Mouse (Mus musculus) heart, embryonic 14.5 days (tissue): ENCODE data around the gene Gm4131. TPM values are rescaled to one million over a fixed set of nuclear protein-coding genes. Genes with fewer than 3 reads are reported as not detected.

Source experiments
- ATAC-seq: fragments of 200-750 bp; cut with Nextera tagmentation; 2 replicates; pipeline ENCODE4 v1.8.0; 2017; ENCODE audit warnings: low read depth, moderate TSS enrichment; ENCODE audit not compliant: insufficient number of reproducible peaks, insufficient read depth, low FRiP score
- H3K27ac ChIP-seq, 2 experiments: fragments of 200-500 bp in 1 of 2; fragments of 300-500 bp in 1 of 2; sonication (generic) in 1 of 2; replicated peaks in 1 of 2; 2 replicates each; pipeline ENCODE4 v1.5.1; 2012 to 2014; ENCODE audit warnings: low read depth in 2 of 2, low read length in 2 of 2, control low read depth in 1 of 2, mild to moderate bottlenecking in 1 of 2, mixed read lengths in 1 of 2; ENCODE audit not compliant: control insufficient read depth in 1 of 2, insufficient read depth in 1 of 2
- H3K27me3 ChIP-seq: fragments of 300-500 bp; sonication (generic); 2 replicates; pipeline ENCODE4 v1.6.1; 2014; ENCODE audit warnings: mild to moderate bottlenecking, low read length, control low read depth; ENCODE audit not compliant: control insufficient read depth, insufficient read depth
- H3K36me3 ChIP-seq: fragments of 300-500 bp; sonication (generic); 2 replicates; pipeline ENCODE4 v1.6.1; 2014; ENCODE audit warnings: mild to moderate bottlenecking, control low read depth, low read length, mixed read lengths; ENCODE audit not compliant: control insufficient read depth, insufficient read depth
- H3K4me1 ChIP-seq, 2 experiments: fragments of 200-500 bp in 1 of 2; fragments of 300-500 bp in 1 of 2; sonication (generic) in 1 of 2; 2 replicates each; pipeline ENCODE4 v1.6.1; 2012 to 2014; ENCODE audit warnings: low read length in 2 of 2, control low read depth in 1 of 2, mixed read lengths in 1 of 2; ENCODE audit not compliant: control insufficient read depth in 2 of 2, insufficient read depth in 2 of 2
- H3K4me2 ChIP-seq: fragments of 300-500 bp; sonication (generic); 2 replicates; pipeline ENCODE4 v1.6.1; 2014; ENCODE audit warnings: mild to moderate bottlenecking, low read length
- H3K4me3 ChIP-seq, 2 experiments: fragments of 200-500 bp in 1 of 2; fragments of 300-500 bp in 1 of 2; sonication (generic) in 1 of 2; 2 replicates each; pipeline ENCODE4 v1.5.1; 2012 to 2014; ENCODE audit warnings: low read length in 2 of 2, mild to moderate bottlenecking in 2 of 2, control low read depth in 1 of 2, low read depth in 1 of 2, moderate library complexity in 1 of 2; ENCODE audit not compliant: control insufficient read depth in 1 of 2, insufficient read depth in 1 of 2
- H3K9ac ChIP-seq: fragments of 300-500 bp; sonication (generic); 2 replicates; pipeline ENCODE4 v1.6.1; 2014; ENCODE audit warnings: mild to moderate bottlenecking, low read length
- H3K9me3 ChIP-seq: fragments of 300-500 bp; sonication (generic); 2 replicates; pipeline ENCODE4 v1.6.1; 2016; ENCODE audit warnings: low read length, control low read depth; ENCODE audit not compliant: control insufficient read depth
- WGBS: fragments of 180-500 bp; shearing (Covaris S2); extraction: QIAGEN DNeasy Blood & Tissue Kit; methylation state at CpG from one replicate; pipeline ENCODE4 v1.1.7; 2014; 5-methylcytosine and 5-hydroxymethylcytosine counted together
- polyA plus RNA-seq: library from polyadenylated mRNA; unstranded; fragments of >200 nt; fragmentation: Nextera tagmentation; extraction: Ambion mirVana; gene quantifications from 2 replicates; pipeline ENCODE4 v1.2.1, GENCODE M21; 2014

Gm4131 gene
- polyA plus RNA-seq, 1 experiment from 2014 or later = not detected

- H3K4me3 ChIP-seq = peak overlapping the region in 1 of 2 experiments; percentile 18; a peak in 1 of 4 replicates
- no peaks in the 10 kb centered on the region for H3K9me3 ChIP-seq
- ATAC-seq = peak; percentile 69; the same call in 1 of the 2 replicates
- H3K4me1 ChIP-seq = peaks cover 8 to 11% of the 10 kb centered on the region in 2 experiments
- H3K4me2 ChIP-seq = peak overlapping the region; percentile 55
- H3K27ac ChIP-seq = no peak overlapping the region
- WGBS = 17% methylated on average over 22 of the region's 22 CpGs
- no peaks in the 10 kb centered on the region for H3K27me3 ChIP-seq
- no peaks in the 10 kb centered on the region for H3K36me3 ChIP-seq
- H3K9ac ChIP-seq = peak overlapping the region; percentile 34; the same call in 1 of the 2 replicates
Measured at GRCm38 (mm10) chr14:62457420-62458181, 109.1 kb downstream of the Gm4131 start.

GRCm38 (mm10) chr14:62456239-62456747 is 110.4 kb downstream of the Gm4131 start, which contains the start of gene Gucy1b2:
TSS of gene Gucy1b2 (minus strand) at chr14:62456289.
- H3K4me2 ChIP-seq = peak within 1 kb of the TSS; percentile 55
- no peaks in the 10 kb centered on the region for H3K36me3 ChIP-seq
- no peak for ATAC-seq
- peaks cover 8 to 11% of the 10 kb centered on the region in 2 experiments for H3K4me1 ChIP-seq
- no peaks in the 10 kb centered on the region for H3K27me3 ChIP-seq
- no peaks in the 10 kb centered on the region for H3K9me3 ChIP-seq
- peak within 1 kb of the TSS in 1 of 2 experiments; percentile 19; a peak in 1 of 4 replicates for H3K27ac ChIP-seq
- H3K4me3 ChIP-seq = no peak within 1 kb of the TSS
- peak within 1 kb of the TSS; percentile 34; the same call in 1 of the 2 replicates for H3K9ac ChIP-seq
- WGBS = 30% methylated on average over 9 of the region's 9 CpGs

- H3K9ac ChIP-seq = no peak overlapping the region
- peaks cover 8 to 11% of the 10 kb centered on the region in 2 experiments for H3K4me1 ChIP-seq
- no peak overlapping the region for H3K4me3 ChIP-seq
- 70% methylated on average over 5 of the region's 5 CpGs for WGBS
- no peaks in the 10 kb centered on the region for H3K27me3 ChIP-seq
- no peak overlapping the region for H3K27ac ChIP-seq
- H3K4me2 ChIP-seq = no peak overlapping the region
- H3K9me3 ChIP-seq = no peaks in the 10 kb centered on the region
- H3K36me3 ChIP-seq = no peaks in the 10 kb centered on the region
- ATAC-seq = no peak
Measured at GRCm38 (mm10) chr14:62455570-62455879, 111.2 kb downstream of the Gm4131 start.

- no peak for ATAC-seq
- no peak overlapping the region for H3K4me2 ChIP-seq
- no peak overlapping the region for H3K4me3 ChIP-seq
- H3K9me3 ChIP-seq = no peaks in the 10 kb centered on the region
- H3K36me3 ChIP-seq = no peaks in the 10 kb centered on the region
- H3K27me3 ChIP-seq = no peaks in the 10 kb centered on the region
- no peak overlapping the region for H3K9ac ChIP-seq
- H3K4me1 ChIP-seq = peaks cover 8 to 11% of the 10 kb centered on the region in 2 experiments
- WGBS = 65% methylated on average over 9 of the region's 9 CpGs
- H3K27ac ChIP-seq = no peak overlapping the region
Measured at GRCm38 (mm10) chr14:62454760-62455569, 111.8 kb downstream of the Gm4131 start.

- no peak overlapping the region for H3K9ac ChIP-seq
- 37% methylated on average over 3 of the region's 3 CpGs for WGBS
- ATAC-seq = no peak
- no peaks in the 10 kb centered on the region for H3K36me3 ChIP-seq
- H3K27ac ChIP-seq = no peak overlapping the region
- H3K4me3 ChIP-seq = no peak overlapping the region
- no peaks in the 10 kb centered on the region for H3K9me3 ChIP-seq
- H3K27me3 ChIP-seq = no peaks in the 10 kb centered on the region
- H3K4me1 ChIP-seq = peaks cover 8 to 11% of the 10 kb centered on the region in 2 experiments
- no peak overlapping the region for H3K4me2 ChIP-seq
Measured at GRCm38 (mm10) chr14:62454136-62454535, 112.6 kb downstream of the Gm4131 start.

- ATAC-seq = no peak
- Histone ChIP-seq H3K9me3 (no peaks in the 10 kb centered on the region), H3K27ac (no peak overlapping the region), H3K9ac (no peak overlapping the region), H3K27me3 (no peaks in the 10 kb centered on the region), H3K4me1 (peaks cover 8 to 11% of the 10 kb centered on the region in 2 experiments), H3K4me3 (no peak overlapping the region), H3K36me3 (no peaks in the 10 kb centered on the region), H3K4me2 (no peak overlapping the region)
- 70% methylated on average over 11 of the region's 11 CpGs for WGBS
Measured at GRCm38 (mm10) chr14:62453276-62453675, 113.4 kb downstream of the Gm4131 start.

GRCm38 (mm10) chr14:62450706-62451105 is 116.0 kb downstream of the Gm4131 start:
- 90% methylated on average over 1 of the region's 1 CpGs for WGBS
- H3K27ac ChIP-seq = no peak overlapping the region
- no peak for ATAC-seq

More at GRCm38 (mm10) chr14:62450706-62451105, 116.0 kb downstream of the Gm4131 start:
- Histone ChIP-seq H3K4me1 (peaks cover 0 to 7% of the 10 kb centered on the region in 2 experiments; a peak in 2 of 4 replicates), H3K4me2 (no peak overlapping the region), H3K27me3 (no peaks in the 10 kb centered on the region), H3K4me3 (no peak overlapping the region), H3K36me3 (no peaks in the 10 kb centered on the region), H3K9ac (no peak overlapping the region), H3K9me3 (no peaks in the 10 kb centered on the region)
